Mouse (Mus musculus) lung, postnatal 25 days (tissue): ENCODE data around the gene Ess2.
"Not testable (repeated sequence)": the region's sequence is repeated elsewhere in the genome, so short reads cannot be mapped to it uniquely, and the experiment has no call there.

Source experiments
- DNase-seq: peaks from one replicate; pipeline ENCODE4 v3.0.0; 2022; ENCODE audit warnings: low spot score

Ess2 gene

DNA sequence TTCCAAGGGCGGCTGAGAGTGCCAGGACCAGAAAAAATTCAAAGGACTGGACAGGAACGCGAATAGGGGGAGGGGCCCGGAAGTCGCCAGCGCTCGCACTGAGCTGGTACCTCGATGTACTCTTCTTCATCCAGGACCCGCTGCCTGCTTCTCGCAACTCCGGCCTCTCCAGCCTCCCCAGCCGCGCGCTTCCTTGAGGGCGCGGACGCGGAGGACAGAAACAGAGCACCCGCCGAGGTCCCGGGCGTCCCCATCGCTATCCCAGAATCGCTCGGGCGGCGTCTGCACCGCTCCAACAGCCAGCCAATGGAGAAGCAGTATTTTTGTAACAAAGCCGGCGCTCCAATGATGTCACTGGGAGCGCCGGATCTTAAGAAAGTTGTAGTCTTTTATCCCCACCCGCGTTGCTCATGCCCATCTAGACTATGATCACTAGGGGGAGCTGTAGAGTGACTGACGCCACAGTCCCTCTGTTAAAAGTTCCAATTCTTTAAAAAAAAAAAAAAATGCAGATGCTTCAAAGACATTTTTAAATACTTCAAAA lies at the start of gene Ess2:
TSS of gene Ess2 (minus strand) at position 297 of the 544 bp plus-strand sequence.
- DNase-seq, result peak; percentile 95

DNA sequence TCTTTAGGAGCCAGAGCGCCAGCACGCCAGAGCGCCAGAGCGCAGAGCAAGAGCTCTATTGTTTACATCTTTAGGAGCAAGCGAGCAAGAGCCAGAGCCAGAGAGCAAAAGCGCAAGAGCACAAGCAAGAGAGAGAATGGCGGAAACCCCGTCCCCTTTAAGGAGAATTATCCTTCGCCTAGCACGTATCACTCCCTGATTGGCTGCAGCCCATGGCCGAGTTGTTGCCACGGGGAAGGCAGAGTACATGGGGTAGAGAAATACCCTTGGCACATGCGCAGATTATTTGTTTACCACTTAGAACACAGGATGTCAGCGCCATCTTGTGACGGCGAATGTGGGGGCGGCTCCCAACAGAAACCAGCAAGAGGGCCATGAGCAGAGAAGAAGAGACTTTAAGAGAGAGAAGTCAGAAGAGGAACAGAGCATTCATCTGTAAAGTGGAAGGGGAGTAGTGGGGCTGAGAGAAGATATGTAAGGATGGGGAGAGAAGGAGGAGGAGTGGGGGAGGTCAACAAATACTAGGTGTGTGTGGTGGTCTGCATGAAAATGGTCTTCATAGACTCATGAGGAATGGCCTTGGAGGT lies 45.0 kb upstream of the Ess2 start:
- not testable (repeated sequence) for DNase-seq

DNA sequence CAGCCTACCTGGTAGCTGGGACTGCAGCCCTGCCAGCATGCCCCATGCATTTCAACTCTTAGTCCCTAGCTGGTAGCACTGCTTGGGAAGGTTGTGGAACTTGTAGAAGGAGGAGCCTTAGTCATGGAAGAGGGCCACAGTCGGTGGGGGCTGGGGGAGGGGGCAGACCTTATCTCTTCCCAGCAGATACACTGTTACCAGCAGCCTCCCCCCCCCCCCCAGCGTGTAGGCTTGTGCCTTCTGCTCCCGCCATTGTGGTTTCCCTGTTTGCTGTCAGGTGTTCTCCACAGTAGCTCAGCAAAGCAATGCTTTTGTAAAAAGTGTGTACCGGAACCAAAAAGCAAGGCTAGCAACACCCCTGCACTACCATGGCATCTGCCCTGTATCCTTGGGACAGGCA lies 40.5 kb upstream of the Ess2 start:
- DNase-seq, result no peak

DNA sequence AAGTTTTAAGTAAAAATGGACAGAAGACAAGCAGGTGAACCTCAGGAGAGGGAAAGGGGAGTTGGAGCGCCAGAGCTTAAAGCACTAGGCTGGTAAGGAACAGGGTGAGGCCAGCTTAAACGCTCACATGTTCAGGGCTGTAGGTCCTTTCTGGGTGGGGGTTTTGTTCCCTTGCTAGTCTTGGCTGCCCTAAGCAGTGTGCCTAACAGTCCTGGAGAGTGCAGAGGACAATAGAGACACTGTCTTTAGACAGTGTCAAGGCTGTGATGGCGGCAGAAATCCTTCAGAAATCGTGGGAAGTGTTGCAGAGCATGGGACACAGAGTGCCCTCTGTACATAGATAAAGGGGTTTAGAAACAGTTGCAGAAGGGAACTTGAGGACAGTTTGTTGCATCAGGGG lies 38.9 kb upstream of the Ess2 start:
- DNase-seq, result no peak

DNA sequence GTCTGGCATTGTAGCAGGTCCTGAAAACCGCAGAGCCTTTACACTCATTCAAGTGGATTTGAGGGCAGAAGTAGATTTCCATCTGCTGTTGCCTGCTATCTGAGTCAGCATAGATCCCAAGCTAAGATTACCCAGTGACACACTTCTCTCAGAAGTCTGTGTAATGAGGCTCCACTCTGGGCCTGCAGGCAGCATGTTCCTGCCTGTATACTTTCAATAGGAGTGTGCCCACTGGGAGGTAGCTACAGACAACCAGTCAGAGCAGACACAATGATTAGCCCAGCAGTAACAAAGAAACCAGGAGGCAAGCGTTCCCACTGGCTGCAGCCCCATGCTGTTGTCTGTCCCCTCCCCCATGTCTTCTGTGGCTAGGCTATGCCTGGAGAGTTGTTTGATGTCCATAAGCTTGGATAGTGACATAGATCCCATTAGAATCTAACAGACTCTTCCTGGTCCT lies 38.3 kb upstream of the Ess2 start:
- no peak for DNase-seq

DNA sequence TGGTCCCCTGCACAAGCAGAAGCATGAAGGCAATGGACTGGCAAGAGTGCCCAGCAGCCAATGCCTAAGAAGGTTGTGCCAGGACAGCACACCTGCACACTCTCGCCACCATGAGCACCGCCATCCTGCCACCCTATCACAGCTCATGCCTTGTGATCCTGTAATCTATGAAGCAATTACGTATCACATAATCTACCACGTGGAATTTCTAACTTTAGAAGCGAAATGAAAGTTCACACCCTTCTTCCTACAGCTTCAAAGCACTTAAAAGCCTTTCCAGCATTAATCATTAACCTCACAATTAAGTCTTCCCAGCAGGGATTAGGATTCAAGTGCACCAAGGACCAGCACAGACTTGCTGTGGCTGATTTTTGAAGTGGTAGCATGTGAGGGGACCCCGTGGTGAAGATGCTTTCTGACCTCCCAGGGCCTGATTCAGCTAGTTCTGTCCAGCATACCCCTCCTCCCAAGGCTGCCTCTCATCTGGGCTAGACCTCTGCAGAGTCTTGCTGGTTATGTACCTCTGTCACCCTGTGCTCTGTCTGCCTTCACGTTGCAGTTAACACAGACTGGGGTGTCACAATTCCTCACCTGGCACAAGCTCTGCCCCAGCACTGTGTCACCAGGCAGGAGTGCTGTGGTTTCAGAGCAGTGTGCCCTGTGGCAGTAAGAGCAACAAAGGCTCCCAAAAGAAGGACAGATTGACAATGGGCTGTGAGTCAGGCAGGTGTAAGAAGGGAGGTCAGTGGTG lies 34.1 kb upstream of the Ess2 start:
- peak; percentile 54 for DNase-seq

DNA sequence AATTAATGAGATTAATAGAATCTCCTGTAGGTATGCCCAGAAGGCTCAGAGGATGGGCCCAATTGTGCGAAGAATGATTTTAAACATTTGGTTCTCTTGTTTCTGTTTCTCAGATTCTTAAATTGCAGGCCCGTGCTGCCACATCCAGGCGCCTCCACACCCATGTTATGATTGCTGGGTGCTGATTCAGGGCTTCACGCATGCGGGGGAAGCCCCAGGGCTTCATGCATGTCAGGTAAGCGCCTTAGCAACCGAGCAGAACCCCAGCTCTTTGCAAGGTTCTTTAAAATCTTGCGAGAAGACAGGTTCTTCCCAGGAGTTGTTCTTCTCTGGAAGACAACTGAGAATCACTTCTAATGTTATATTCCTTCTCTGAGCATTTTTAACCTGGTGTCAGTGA lies 32.3 kb upstream of the Ess2 start:
- DNase-seq, result no peak

DNA sequence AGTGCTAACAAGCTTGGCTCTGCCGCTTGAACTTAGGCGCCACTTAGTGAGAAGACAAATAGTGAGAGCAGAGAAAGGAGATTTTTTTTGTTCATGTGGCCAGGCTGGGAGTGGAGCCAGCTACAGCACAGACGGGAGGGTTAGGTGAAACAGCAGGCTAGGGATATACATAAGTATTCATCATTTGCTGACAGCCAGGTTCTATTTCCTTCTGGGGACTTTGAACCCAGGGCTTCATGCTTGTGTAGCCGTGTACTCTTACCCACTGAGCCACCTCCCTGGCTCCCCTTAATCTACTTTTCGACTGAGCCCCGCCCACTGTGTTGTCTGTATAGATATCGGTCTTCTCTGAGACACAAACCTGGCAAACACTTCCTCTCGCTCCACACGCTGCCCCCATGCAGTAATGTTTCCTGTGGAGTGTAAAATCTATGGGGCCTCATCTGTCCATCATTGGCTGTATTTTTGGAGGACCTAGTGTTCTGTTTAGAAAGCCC lies 28.2 kb upstream of the Ess2 start:
- no peak for DNase-seq

DNA sequence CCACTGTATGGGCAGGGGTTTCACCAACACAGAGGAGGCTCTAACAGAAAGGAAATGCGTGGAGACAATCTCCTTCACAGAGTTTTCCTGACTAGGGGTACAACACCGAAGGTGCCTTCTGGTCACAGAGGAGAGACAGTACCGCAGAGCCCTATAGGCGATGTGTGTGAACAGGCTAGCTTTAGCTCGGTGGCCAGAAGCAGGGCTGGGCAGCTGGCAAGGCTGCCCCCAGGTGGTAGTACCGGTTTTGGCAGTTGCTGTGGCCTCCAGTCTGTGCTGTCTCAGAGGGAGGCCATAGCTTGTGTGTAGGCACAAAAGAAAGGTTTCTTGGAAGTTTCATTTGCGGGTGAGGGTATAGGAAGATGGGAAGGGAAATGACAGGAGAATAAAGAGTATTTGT lies 27.7 kb upstream of the Ess2 start:
- peak; percentile 77 for DNase-seq

DNA sequence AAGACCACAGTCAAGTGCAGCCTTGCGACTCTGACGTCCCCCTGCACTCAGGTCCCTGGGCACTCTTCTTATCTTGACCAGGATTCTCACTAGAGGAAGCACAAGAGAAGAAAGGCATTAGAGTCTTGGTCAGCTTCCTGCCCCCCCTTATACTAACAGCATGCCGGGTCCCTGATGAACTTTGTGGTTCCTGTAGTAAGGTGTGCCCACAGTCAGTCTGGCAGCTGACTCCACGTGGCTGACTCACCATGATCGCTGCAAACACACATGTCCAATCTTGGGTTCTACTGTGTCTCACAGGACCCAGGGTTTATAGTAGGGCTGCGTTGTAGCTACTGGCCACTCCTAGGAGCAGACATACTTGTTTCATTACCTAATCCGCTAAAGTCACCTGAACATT lies 27.0 kb upstream of the Ess2 start:
- no peak for DNase-seq

DNA sequence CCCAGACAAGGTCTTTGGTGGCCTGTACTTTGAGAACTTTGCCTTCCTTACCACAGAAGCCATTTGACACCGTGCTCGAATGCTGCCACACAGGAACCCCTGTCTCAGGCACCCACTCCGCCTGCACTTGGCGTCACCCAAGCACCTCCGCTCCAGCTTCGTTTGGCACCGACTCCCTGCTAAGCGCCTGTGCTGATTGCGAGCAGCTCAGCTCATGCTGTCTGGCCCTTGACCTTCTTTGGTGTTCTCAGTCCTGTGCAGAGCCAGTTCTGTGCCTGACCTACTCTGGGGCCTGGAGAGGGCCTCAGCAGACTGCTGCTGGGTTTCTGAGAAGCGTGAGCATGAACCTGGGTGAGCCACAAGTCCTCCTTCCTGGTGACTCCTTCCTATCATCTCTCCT lies 25.6 kb upstream of the Ess2 start:
- DNase-seq, result peak; percentile 49

DNA sequence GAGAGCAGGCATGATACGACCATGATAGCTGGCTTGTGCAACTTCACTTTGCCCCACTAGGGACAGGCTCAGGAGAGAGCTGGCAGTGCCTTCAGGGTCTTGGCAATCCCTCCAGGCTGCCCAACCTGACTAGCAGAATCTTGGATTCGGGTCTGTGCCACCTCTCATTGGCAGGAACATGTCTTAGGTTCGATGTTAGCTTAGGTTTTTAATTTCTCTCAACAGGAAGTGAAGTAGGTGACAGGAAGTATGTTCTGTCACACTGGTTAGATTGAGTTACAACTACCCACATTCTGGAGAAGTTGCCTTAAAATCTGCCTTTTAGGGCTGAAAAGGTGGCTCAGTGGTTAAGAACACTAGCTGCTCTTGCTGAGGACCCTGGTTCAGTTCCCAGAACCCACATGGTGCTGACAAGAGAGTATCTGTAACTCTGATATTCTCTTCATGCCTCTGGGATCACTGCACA lies 23.3 kb upstream of the Ess2 start:
- DNase-seq, result no peak

DNA sequence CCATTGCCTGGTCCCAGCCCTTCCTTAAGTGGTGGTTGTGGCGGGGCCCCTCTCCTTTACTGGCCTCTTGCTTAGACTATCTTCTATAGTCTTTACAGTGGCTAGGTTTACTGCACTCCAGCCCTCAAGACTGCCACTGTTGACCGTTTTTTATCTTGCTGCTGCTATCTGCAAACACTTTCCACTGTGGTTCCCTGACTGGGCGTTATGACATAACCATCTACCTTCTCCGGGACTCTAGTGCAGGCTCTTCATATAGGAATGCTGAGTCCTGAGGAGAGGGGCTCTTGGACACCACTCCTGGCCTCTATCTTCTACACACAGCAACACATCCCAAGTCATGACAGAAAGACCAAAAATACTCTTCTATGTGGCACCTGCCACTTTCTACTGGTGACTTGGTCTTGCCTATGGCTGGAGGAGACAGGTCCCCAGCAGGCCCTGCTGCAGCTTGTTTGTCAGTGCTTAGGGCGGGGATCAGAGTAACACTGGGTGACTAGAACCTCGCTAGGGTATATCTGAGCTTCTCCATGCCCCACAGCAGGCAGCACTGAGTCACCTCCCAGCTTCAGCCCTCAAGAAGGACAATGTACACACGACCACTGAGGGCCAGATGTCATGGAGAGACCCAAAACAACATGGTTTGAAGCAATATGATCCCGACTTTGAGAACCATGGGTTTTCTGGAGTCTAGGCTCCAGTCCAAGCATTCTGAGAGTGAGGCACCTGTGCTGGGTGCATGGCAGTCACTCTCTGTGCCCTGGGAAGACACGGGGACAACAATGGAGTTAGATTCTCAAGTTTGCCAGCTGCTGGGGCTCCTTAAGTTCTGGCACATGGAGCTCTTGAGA lies 22.7 kb upstream of the Ess2 start:
- no peak for DNase-seq

DNA sequence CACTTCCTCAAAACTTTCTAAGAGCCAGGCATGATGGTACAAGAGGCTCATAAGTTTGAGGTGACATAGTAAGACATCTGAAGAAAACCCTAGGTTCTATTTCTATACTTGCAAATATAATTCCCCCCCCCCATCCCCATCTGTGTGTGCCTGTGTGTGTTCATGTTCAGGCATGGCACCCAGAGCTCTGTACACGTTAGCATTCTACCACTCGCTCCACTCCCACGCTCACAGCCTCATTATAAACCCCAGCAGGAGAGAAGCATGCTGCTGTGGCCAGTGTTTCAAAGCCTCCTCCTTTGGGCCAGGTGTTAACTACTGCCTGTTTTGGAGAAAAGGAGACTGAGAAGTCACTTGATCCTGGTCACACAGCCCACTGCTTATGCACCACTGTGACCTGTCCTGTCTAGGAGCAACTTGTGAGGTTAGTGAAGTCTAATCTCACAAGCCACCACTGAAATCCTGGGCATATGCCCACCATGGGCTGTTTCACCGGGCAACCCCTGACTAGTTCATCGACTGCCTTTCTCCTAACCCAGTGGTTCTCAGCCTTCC lies 20.8 kb upstream of the Ess2 start:
- DNase-seq, result no peak

DNA sequence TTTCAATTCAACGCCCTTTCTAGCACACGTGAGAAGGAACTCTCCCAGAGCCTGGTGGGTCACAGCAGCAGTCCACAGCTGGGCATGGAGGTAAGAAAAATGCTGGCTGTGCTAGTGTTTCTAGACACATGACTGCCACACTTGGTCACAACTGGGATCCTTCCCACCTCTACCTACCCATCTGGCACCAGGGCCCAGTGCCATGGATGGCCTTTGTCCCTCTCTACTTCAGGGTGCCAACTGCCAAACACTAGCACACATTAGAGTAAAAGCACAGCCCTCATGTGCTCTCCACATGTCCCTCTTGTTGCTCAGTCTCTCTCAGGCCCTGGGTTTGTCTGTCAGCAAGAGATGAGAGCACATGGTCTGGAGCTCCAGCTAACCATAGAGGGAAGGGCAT lies 18.5 kb upstream of the Ess2 start:
- no peak for DNase-seq

DNA sequence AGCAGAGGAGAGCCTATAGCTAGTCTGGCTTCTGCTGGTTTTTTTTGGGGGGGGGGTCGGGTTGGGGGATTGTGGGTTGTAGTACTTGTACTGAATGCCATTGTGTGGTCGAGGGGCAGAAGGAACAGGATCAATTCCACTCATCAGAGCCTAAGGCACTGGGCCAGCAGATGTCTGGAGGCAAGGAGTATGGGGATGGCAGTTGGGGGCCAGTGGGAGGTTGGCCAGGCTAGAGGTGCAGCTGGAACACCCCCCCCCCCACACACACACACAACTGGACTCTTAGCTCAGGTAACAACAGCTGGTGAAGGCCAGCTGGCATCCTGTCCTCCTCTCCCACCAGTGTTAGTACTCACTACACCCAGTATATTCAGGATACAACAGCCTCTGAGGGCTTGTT lies 18.1 kb upstream of the Ess2 start:
- DNase-seq, result no peak

DNA sequence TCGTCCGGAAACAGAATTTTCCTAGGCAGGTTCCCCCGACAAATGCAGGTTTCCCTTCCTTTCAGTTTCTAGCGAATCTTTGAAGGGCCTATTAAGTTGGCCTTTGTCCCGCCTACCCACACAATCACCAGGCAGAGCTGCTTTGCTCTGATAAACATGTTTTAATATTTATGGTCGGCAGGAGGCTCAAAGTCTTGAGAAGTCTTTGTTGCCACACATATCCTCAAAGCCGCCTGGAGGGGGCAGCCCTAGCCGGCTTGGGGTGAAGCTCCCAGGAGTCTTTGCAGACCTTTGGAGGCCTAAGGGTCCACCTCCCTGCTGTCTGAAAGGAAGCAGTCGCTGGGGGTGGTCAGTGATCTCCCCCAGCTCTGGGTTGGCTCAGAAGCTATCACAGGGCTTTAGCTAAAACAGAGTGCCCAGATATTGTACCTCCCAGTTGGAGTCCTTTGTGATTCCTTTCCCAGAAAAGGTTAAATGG lies 17.5 kb upstream of the Ess2 start:
- peak; percentile 89 for DNase-seq

DNA sequence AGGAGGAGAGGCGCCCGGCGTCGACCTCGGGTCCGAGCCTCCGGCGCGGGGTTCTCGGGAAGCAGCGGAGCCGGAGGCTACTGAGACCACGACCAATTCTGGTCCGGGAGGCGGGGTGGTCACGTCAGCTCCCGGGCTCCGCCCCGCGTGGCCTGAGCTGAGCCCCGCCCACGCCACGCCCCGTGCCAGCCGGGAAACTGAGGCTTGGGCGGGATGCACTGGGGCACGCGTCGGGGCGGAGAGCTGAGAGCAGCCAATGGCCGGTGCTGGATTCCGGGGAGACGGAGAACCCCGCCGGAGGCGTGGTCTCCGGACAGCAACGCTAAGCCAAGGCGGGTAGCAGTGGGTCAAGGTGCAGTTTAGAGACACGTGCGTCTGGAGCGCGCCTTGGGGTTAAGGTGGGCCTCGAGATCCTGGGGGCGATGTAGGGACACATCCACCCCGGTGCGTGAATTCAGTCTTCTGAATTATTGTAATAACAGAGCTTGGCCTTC lies 17.0 kb upstream of the Ess2 start, which contains the start of gene Slc25a1:
TSS of gene Slc25a1 (minus strand) at position 133 of the 494 bp plus-strand sequence.
- peak; percentile 80 for DNase-seq

DNA sequence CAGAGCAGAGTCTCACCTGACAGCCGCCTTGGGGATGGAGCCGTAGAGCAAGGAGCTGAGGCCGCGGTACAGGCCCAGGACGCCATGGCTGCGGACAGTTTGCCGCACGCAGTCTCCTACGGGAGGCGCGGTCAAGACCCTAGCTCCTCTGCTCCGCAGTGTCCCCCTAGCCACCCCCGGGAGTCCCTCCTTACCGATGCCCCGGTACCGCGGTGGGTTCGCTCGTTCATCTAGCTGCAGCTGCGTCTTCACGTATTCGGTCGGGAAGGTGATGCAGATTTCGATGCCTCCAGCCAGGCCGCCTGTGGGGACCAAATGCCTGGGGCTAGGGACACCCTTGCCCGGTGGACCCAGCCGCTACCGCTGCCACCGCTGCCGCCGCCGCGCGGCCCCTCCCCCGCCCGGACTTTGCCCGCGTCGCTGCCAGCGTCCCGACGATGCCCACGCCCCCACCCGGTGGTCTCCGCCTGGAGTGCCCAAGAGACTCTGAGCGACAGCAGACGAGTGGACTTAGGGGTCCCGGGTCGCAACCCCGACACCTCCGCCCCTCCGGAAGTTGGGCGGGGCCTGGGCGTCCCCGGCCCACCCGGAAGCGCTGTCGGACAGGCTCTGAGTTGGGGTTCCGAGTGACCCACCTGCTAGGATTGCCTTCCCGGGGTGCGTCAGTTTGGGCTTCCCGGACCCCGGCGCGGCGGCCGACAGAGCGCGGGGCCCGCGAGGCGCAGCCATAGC lies 16.4 kb upstream of the Ess2 start:
- peak; percentile 23 for DNase-seq

DNA sequence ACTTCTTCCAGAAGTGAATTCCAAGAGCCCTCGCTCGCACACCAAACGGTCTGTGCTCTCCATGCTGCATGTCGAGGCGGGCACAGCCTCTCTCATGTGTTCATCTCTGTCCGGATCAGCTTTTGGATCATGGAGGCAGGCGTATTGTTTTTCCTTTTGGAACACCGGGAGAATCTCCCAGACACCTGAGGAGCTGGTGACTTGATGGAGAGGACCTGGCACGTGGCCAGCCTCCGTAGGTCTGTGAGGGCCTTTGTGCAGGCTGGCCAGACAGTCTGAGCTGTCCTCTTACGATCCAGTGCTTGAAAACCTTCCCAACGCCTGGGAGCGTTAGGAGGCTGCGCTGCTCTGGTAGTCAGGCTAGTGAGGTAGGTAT lies 11.0 kb upstream of the Ess2 start:
- no peak for DNase-seq
